Mouse (Mus musculus) right cerebral cortex, postnatal 10 days (tissue): ENCODE data around the gene 5730596B20Rik.
A peak's percentile ranks its signal among the peaks of the same experiment; 100 is the strongest.

Experiments
- DNase-seq, 2 experiments: peaks; one replicate each; pipeline ENCODE4 v3.0.0; 2021; ENCODE audit warnings: low spot score in 2 of 2

Gene 5730596B20Rik

GRCm38 (mm10) chr6:52162093-52162380 is 15.3 kb upstream of the 5730596B20Rik start:
- no peak for DNase-seq

GRCm38 (mm10) chr6:52162611-52163365 is 14.5 kb upstream of the 5730596B20Rik start:
- DNase-seq: peak in 1 of 2 experiments; percentile 15

- peak in 1 of 2 experiments; percentile 21 for DNase-seq
These were observed 13.8 kb upstream of the 5730596B20Rik start for GRCm38 (mm10) chr6:52163366-52164031.

GRCm38 (mm10) chr6:52164051-52164625 is 13.2 kb upstream of the 5730596B20Rik start:
- DNase-seq: peak in 1 of 2 experiments; percentile 20

- peak in 1 of 2 experiments; percentile 17 for DNase-seq
These were observed 12.5 kb upstream of the 5730596B20Rik start, which contains the start of gene Hoxa2 for GRCm38 (mm10) chr6:52164626-52165440. Gene Hoxa2, minus strand, starts transcription at chr6:52164831.

GRCm38 (mm10) chr6:52165441-52166370 is 11.6 kb upstream of the 5730596B20Rik start:
- DNase-seq: peak in 1 of 2 experiments; percentile 20

GRCm38 (mm10) chr6:52166431-52167077 is 10.7 kb upstream of the 5730596B20Rik start:
- no peak for DNase-seq

GRCm38 (mm10) chr6:52167176-52167575 is 10.1 kb upstream of the 5730596B20Rik start:
- DNase-seq: no peak

GRCm38 (mm10) chr6:52167736-52168161 is 9.5 kb upstream of the 5730596B20Rik start:
- DNase-seq: no peak

- DNase-seq: no peak
These were observed 8.9 kb upstream of the 5730596B20Rik start for GRCm38 (mm10) chr6:52168191-52169055.

- DNase-seq: no peak
These were observed 7.7 kb upstream of the 5730596B20Rik start for GRCm38 (mm10) chr6:52169499-52170165.

- no peak for DNase-seq
These were observed 7.0 kb upstream of the 5730596B20Rik start for GRCm38 (mm10) chr6:52170166-52170897.

- no peak for DNase-seq
These were observed 6.4 kb upstream of the 5730596B20Rik start for GRCm38 (mm10) chr6:52170898-52171223.

- DNase-seq: no peak
These were observed 6.0 kb upstream of the 5730596B20Rik start for GRCm38 (mm10) chr6:52171331-52171730.

GRCm38 (mm10) chr6:52171938-52172337 is 5.4 kb upstream of the 5730596B20Rik start:
- no peak for DNase-seq

GRCm38 (mm10) chr6:52172501-52172900 is 4.8 kb upstream of the 5730596B20Rik start:
- DNase-seq: no peak

- no peak for DNase-seq
These were observed 3.6 kb upstream of the 5730596B20Rik start for GRCm38 (mm10) chr6:52173648-52174047.
